Mouse (Mus musculus) hindbrain, embryonic 11.5 days (tissue): ENCODE measurements around the gene Numbl. TPM values are rescaled to one million over a fixed set of nuclear protein-coding genes. Genes with fewer than 3 reads are reported as not detected.

ENCODE experiments used
- ATAC-seq: fragments of 200-750 bp; cut with Nextera tagmentation; 2 replicates; pipeline ENCODE4 v1.8.0; 2017; ENCODE audit warnings: mild to moderate bottlenecking, moderate TSS enrichment, moderate library complexity; ENCODE audit not compliant: low FRiP score
- DNase-seq: peaks from one replicate; pipeline ENCODE4 v3.0.0-alpha.2; 2015; ENCODE audit warnings: low spot score
- H3K27ac ChIP-seq: fragments of 300-500 bp; sonication (generic); 2 replicates; pipeline ENCODE4 v1.5.1; 2014; ENCODE audit warnings: mild to moderate bottlenecking, low read depth, low read length
- H3K27me3 ChIP-seq: fragments of 300-500 bp; sonication (generic); 2 replicates; pipeline ENCODE4 v1.6.1; 2014; ENCODE audit warnings: mild to moderate bottlenecking, low read length, moderate library complexity, mixed read lengths; ENCODE audit not compliant: control insufficient read depth, insufficient read depth
- H3K36me3 ChIP-seq: fragments of 300-500 bp; sonication (generic); 2 replicates; pipeline ENCODE4 v1.6.1; 2014; ENCODE audit warnings: mild to moderate bottlenecking, low read length, moderate library complexity, mixed read lengths; ENCODE audit not compliant: control insufficient read depth, insufficient read depth
- H3K4me1 ChIP-seq: fragments of 300-500 bp; sonication (generic); replicated peaks from 2 replicates; pipeline ENCODE4 v1.6.1; 2014; ENCODE audit warnings: low read length, mixed read lengths; ENCODE audit not compliant: control insufficient read depth, insufficient read depth
- H3K4me2 ChIP-seq: fragments of 300-500 bp; sonication (generic); replicated peaks from 2 replicates; pipeline ENCODE4 v1.6.1; 2014; ENCODE audit warnings: mild to moderate bottlenecking, low read depth, low read length
- H3K4me3 ChIP-seq: fragments of 300-500 bp; sonication (generic); 2 replicates; pipeline ENCODE4 v1.5.1; 2014; ENCODE audit warnings: low read depth, low read length
- H3K9ac ChIP-seq: fragments of 300-500 bp; sonication (generic); 2 replicates; pipeline ENCODE4 v1.6.1; 2014; ENCODE audit warnings: low read depth, low read length
- H3K9me3 ChIP-seq: fragments of 300-500 bp; sonication (generic); 2 replicates; pipeline ENCODE4 v1.6.1; 2016; ENCODE audit warnings: low read length; ENCODE audit not compliant: control insufficient read depth
- WGBS: fragments of 180-500 bp; shearing (Covaris S2); extraction: QIAGEN DNeasy Blood & Tissue Kit; methylation state at CpG from one replicate; pipeline ENCODE4 v1.1.7; 2014; 5-methylcytosine and 5-hydroxymethylcytosine counted together
- polyA plus RNA-seq: library from polyadenylated mRNA; unstranded; fragments of >200 nt; fragmentation: Nextera tagmentation; extraction: Ambion mirVana; gene quantifications from 2 replicates; pipeline ENCODE4 v1.2.1, GENCODE M21; 2014

Numbl gene
- polyA plus RNA-seq, 1 experiment from 2014 or later: 22.7 TPM

GRCm38 (mm10) chr7:27305091-27305730 lies 47.0 kb downstream of the Numbl start:
- Histone ChIP-seq H3K9ac (no peak overlapping the region), H3K4me2 (no peak overlapping the region), H3K4me1 (peaks cover 1% of the 10 kb centered on the region; the same call in 1 of the 2 replicates), H3K27ac (no peak overlapping the region), H3K9me3 (no peaks in the 10 kb centered on the region), H3K4me3 (no peak overlapping the region), H3K27me3 (peaks cover 9% of the 10 kb centered on the region; the same call in 1 of the 2 replicates), H3K36me3 (no peaks in the 10 kb centered on the region)
- ATAC-seq (no peak), DNase-seq (no peak)
- 86% methylated on average over 17 of the region's 17 CpGs for WGBS

DNA sequence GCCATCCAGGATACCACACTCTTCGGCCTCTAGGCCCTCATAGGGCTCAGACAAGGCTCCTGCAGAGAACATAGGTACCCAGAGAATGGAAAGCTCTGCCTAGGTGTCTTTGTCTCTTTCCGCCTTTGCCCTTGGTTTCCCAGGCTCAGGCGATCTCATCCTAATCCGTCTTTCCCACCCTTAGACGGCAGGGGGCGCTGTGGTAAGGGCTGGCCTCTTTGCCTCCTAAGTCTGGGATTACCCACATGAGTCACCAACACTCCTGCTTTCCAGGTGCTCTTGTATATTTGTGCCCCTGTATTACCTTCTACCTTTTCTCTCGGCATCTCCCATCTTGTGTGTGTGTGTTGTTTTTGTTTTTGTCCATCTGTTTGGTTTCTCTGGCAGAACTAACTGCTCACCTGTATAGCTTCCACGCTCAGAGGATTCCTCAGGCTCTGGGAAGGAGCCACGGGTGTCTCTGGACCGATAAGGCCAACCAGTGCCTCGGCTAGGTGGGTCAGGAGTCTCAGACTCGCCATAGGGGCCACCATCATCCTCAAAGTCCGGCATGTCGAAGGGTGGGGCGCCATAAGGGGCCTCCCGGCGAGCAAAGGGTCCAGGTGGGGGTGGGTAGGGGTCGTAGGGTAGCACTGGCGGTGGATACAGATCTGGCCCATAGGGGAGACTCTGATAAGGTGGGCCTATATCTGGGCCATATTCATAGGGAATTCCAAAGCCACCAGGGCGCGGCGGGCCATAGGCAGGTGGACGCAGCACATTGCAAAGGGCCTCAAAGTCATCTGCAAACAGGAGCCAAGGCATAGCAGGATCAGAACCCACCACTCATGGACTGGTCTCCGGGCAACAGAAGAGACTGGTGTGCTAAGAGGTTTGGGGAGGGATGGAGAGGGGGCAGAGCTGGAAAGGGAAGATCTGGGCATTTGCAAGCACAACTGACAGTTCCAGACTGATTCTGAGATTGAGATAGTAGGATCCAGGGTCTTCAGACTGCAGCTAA lies 48.2 kb downstream of the Numbl start:
- H3K27me3 ChIP-seq: peaks cover 13% of the 10 kb centered on the region; the same call in 1 of the 2 replicates
- H3K4me3 ChIP-seq: no peak overlapping the region
- H3K4me1 ChIP-seq: peaks cover 2% of the 10 kb centered on the region
- ATAC-seq (no peak), DNase-seq (peak; percentile 60)
- H3K9me3 ChIP-seq: no peaks in the 10 kb centered on the region
- H3K27ac ChIP-seq: no peak overlapping the region
- WGBS: 80% methylated on average over 24 of the region's 24 CpGs
- no peak overlapping the region for H3K9ac ChIP-seq
- no peak overlapping the region for H3K4me2 ChIP-seq
- H3K36me3 ChIP-seq: no peaks in the 10 kb centered on the region

- no peaks in the 10 kb centered on the region for H3K9me3 ChIP-seq
- ATAC-seq (no peak), DNase-seq (no peak)
- H3K36me3 ChIP-seq: no peaks in the 10 kb centered on the region
- WGBS: 58% methylated on average over 9 of the region's 9 CpGs
- H3K4me1 ChIP-seq: peaks cover 2% of the 10 kb centered on the region
- no peak overlapping the region for H3K4me2 ChIP-seq
- no peak overlapping the region for H3K27ac ChIP-seq
- H3K27me3 ChIP-seq: peaks cover 11% of the 10 kb centered on the region; the same call in 1 of the 2 replicates
- H3K4me3 ChIP-seq: no peak overlapping the region
- no peak overlapping the region for H3K9ac ChIP-seq
These were observed 49.3 kb downstream of the Numbl start for GRCm38 (mm10) chr7:27307551-27307950.

GRCm38 (mm10) chr7:27308821-27309549 lies 50.8 kb downstream of the Numbl start:
- Histone ChIP-seq H3K4me3 (0 out of 2 replicates have a peak overlapping the region, but pooled peaks have one; percentile 18), H3K9ac (no peak overlapping the region), H3K9me3 (no peaks in the 10 kb centered on the region; the same call in 1 of the 2 replicates), H3K36me3 (no peaks in the 10 kb centered on the region), H3K4me1 (peaks cover 2% of the 10 kb centered on the region), H3K27me3 (peaks cover 11% of the 10 kb centered on the region; the same call in 1 of the 2 replicates), H3K27ac (no peak overlapping the region), H3K4me2 (peak overlapping the region; percentile 37)
- ATAC-seq (0 out of 2 replicates have a peak, but pooled peaks have one; percentile 45), DNase-seq (no peak)
- 9% methylated on average over 27 of the region's 28 CpGs for WGBS

DNA sequence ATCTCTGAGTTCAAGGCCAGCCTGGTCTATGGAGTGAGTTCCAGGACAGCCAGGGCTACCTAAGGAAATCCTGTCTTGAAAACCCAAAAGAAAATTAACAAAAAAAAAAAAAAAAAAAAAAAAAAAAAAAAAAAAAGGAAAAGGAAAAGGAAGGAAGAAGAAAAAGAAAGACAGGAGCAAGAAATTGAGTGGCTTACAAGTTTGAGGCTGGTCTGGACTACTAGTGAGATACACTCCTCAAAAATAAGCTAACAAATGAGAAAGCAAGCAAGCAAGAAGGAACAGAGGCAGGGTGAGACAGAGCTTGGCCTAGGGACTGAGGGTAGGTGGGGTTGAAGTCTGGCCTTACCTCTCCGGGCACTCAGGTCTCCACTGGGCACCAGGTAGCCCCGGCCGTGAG lies 51.6 kb downstream of the Numbl start:
- H3K4me1 ChIP-seq: peaks cover 2% of the 10 kb centered on the region
- H3K4me3 ChIP-seq: no peak overlapping the region
- H3K27ac ChIP-seq: no peak overlapping the region
- WGBS: 46% methylated on average over 3 of the region's 3 CpGs
- no peaks in the 10 kb centered on the region for H3K36me3 ChIP-seq
- ATAC-seq (no peak), DNase-seq (no peak)
- peak overlapping the region; percentile 36; the same call in 1 of the 2 replicates for H3K4me2 ChIP-seq
- peaks cover 11% of the 10 kb centered on the region; the same call in 1 of the 2 replicates for H3K27me3 ChIP-seq
- H3K9ac ChIP-seq: no peak overlapping the region
- H3K9me3 ChIP-seq: no peaks in the 10 kb centered on the region; the same call in 1 of the 2 replicates

- Histone ChIP-seq H3K27ac (no peak overlapping the region), H3K36me3 (no peaks in the 10 kb centered on the region), H3K27me3 (peaks cover 11% of the 10 kb centered on the region; the same call in 1 of the 2 replicates), H3K9me3 (no peaks in the 10 kb centered on the region; the same call in 1 of the 2 replicates), H3K4me1 (peaks cover 2% of the 10 kb centered on the region), H3K4me3 (peak overlapping the region; percentile 17; the same call in 1 of the 2 replicates), H3K4me2 (peak overlapping the region; percentile 36), H3K9ac (no peak overlapping the region)
- 7% methylated on average over 17 of the region's 17 CpGs for WGBS
- ATAC-seq (0 out of 2 replicates have a peak, but pooled peaks have one; percentile 18), DNase-seq (peak; percentile 58)
These were observed 52.1 kb downstream of the Numbl start for GRCm38 (mm10) chr7:27310306-27310705.

DNA sequence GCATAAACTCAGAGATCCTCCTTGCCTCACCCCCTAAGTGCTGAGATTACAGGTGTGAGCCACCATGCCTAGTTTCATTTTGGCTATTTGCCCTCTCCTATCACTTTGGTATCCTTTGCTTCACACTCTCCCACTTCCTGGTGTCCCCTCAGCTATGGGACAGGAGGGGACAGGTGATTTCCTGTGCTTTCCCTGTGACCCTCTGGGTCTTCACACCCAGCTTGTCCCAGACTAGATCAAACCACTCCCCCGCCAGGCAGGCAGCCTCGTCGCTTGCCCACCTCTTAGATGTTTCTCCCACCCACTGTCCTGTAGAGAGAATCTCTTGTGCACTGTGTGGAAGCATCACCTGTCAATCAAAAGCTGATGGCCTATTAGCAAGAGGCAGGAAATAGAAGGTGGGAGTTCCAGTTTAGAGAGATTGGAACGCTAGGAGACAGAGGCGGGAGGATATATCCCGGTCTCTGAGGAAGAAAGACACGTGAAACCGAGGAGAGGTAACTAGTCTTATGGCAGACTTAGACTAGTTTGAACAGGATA lies 52.8 kb downstream of the Numbl start:
- WGBS: 43% methylated on average over 8 of the region's 8 CpGs
- Histone ChIP-seq H3K9ac (no peak overlapping the region), H3K9me3 (no peaks in the 10 kb centered on the region; the same call in 1 of the 2 replicates)

More for the DNA sequence above, 52.8 kb downstream of the Numbl start:
- no peak overlapping the region for H3K27ac ChIP-seq
- peaks cover 11% of the 10 kb centered on the region; the same call in 1 of the 2 replicates for H3K27me3 ChIP-seq
- H3K4me1 ChIP-seq: peaks cover 2% of the 10 kb centered on the region
- no peak overlapping the region for H3K4me3 ChIP-seq
- no peak for ATAC-seq
- no peak overlapping the region for H3K4me2 ChIP-seq
- DNase-seq: no peak
- no peaks in the 10 kb centered on the region for H3K36me3 ChIP-seq
